Mouse (Mus musculus): ENCODE measurements around the gene Tox2. TPM values are rescaled to one million over a fixed set of nuclear protein-coding genes. Genes with fewer than 3 reads are reported as not detected.

Gene Tox2
- polyA plus RNA-seq, 1 experiment from 2014 or later, result 2.0 TPM

GRCm38 (mm10) chr2:163364785-163365541 lies 162.0 kb downstream of the Tox2 start:
- no peaks in the 10 kb centered on the region for H3K27me3 ChIP-seq (replicated peaks; ENCODE audit: control insufficient read depth, insufficient read depth, low read length)
- no peaks in the 10 kb centered on the region for H3K9me3 ChIP-seq (ENCODE audit: control insufficient read depth, low read length)
- no peaks in the 10 kb centered on the region for H3K36me3 ChIP-seq (ENCODE audit: control insufficient read depth, insufficient read depth, low read length)
- DNase-seq (ENCODE audit: low spot score) (no peak), ATAC-seq (replicated peaks; ENCODE audit: low FRiP score) (no peak)
- WGBS, result 72% methylated on average over 18 of the region's 18 CpGs
- no peak overlapping the region for H3K4me2 ChIP-seq
- peaks cover 21% of the 10 kb centered on the region for H3K4me1 ChIP-seq (replicated peaks; ENCODE audit: control insufficient read depth, insufficient read depth, low read length)
- no peak overlapping the region for H3K27ac ChIP-seq (ENCODE audit: low read depth, low read length)
- H3K9ac ChIP-seq (ENCODE audit: low read depth, low read length), result no peak overlapping the region
- H3K4me3 ChIP-seq (ENCODE audit: low read depth, low read length), result no peak overlapping the region

- no peak for ATAC-seq (replicated peaks; ENCODE audit: low FRiP score)
- no peak for DNase-seq (ENCODE audit: low spot score)
- Histone ChIP-seq H3K9me3 (ENCODE audit: control insufficient read depth, low read length) (no peaks in the 10 kb centered on the region), H3K4me2 (no peak overlapping the region), H3K27me3 (replicated peaks; ENCODE audit: control insufficient read depth, insufficient read depth, low read length) (peaks cover 14% of the 10 kb centered on the region), H3K4me1 (replicated peaks; ENCODE audit: control insufficient read depth, insufficient read depth, low read length) (no peaks in the 10 kb centered on the region), H3K36me3 (ENCODE audit: control insufficient read depth, insufficient read depth, low read length) (no peaks in the 10 kb centered on the region), H3K4me3 (ENCODE audit: low read depth, low read length) (no peak overlapping the region), H3K27ac (ENCODE audit: low read depth, low read length) (no peak overlapping the region), H3K9ac (ENCODE audit: low read depth, low read length) (no peak overlapping the region)
- WGBS, result 51% methylated on average over 4 of the region's 4 CpGs
Measured at GRCm38 (mm10) chr2:163370175-163370574, 167.2 kb downstream of the Tox2 start.

- Histone ChIP-seq H3K9me3 (ENCODE audit: control insufficient read depth, low read length) (no peaks in the 10 kb centered on the region), H3K27ac (ENCODE audit: low read depth, low read length) (no peak overlapping the region), H3K4me3 (ENCODE audit: low read depth, low read length) (no peak overlapping the region), H3K27me3 (replicated peaks; ENCODE audit: control insufficient read depth, insufficient read depth, low read length) (peaks cover 36% of the 10 kb centered on the region), H3K36me3 (ENCODE audit: control insufficient read depth, insufficient read depth, low read length) (no peaks in the 10 kb centered on the region), H3K4me2 (no peak overlapping the region), H3K4me1 (replicated peaks; ENCODE audit: control insufficient read depth, insufficient read depth, low read length) (no peaks in the 10 kb centered on the region), H3K9ac (ENCODE audit: low read depth, low read length) (no peak overlapping the region)
- DNase-seq (ENCODE audit: low spot score), result no peak
- 67% methylated on average over 1 of the region's 1 CpGs for WGBS
- ATAC-seq (replicated peaks; ENCODE audit: low FRiP score), result no peak
Measured at GRCm38 (mm10) chr2:163372627-163373026, 169.7 kb downstream of the Tox2 start.

Other genes starting within 250 kb of the Tox2 start
- 2.8 and 3.3 TPM in 2 replicates for gene Sgk2, start 215.8 kb upstream of the Tox2 start, polyA plus RNA-seq (2014; fragmentation: Nextera tagmentation; extraction: Ambion mirVana)
- 43.0 and 44.8 TPM in 2 replicates for gene Ift52, start 185.8 kb upstream of the Tox2 start, polyA plus RNA-seq (2014; fragmentation: Nextera tagmentation; extraction: Ambion mirVana)
- gene Mybl2, start 148.4 kb upstream of the Tox2 start, polyA plus RNA-seq (2014; fragmentation: Nextera tagmentation; extraction: Ambion mirVana), result 69.2 and 70.9 TPM in 2 replicates
- gene Gtsf1l, start 115.3 kb upstream of the Tox2 start, polyA plus RNA-seq (2014; fragmentation: Nextera tagmentation; extraction: Ambion mirVana), result not detected in 2 replicates
- gene Jph2, start 194.9 kb downstream of the Tox2 start, polyA plus RNA-seq (2014; fragmentation: Nextera tagmentation; extraction: Ambion mirVana), result 0.19 and 0.26 TPM in 2 replicates
- gene Oser1, start 221.6 kb downstream of the Tox2 start, polyA plus RNA-seq (2014; fragmentation: Nextera tagmentation; extraction: Ambion mirVana), result 61.0 and 67.8 TPM in 2 replicates
- gene Gdap1l1, start 235.4 kb downstream of the Tox2 start, polyA plus RNA-seq (2014; fragmentation: Nextera tagmentation; extraction: Ambion mirVana), result 1.4 and 1.7 TPM in 2 replicates